Mouse (Mus musculus) erythroid progenitor cell, adult 5-6 weeks (primary cell): ENCODE measurements at regions not wholly inside any gene's neighbourhood (a gene's known extent, or its start where the extent isn't known, plus 50 kb on each side); places are given as distances from the start of the nearest gene placed in this dataset.
A peak's percentile ranks its signal among the peaks of the same experiment; 100 is the strongest.
"Not testable (repeated sequence)": the region's sequence is repeated elsewhere in the genome, so short reads cannot be mapped to it uniquely, and the experiment has no call there.

Source experiments
- ATAC-seq: replicated peaks from 2 replicates; pipeline ENCODE4 v1.8.0; 2016; ENCODE audit warnings: moderate number of reproducible peaks, mild to moderate bottlenecking, moderate TSS enrichment, inconsistent platforms; ENCODE audit not compliant: poor library complexity, low FRiP score, severe bottlenecking

DNA sequence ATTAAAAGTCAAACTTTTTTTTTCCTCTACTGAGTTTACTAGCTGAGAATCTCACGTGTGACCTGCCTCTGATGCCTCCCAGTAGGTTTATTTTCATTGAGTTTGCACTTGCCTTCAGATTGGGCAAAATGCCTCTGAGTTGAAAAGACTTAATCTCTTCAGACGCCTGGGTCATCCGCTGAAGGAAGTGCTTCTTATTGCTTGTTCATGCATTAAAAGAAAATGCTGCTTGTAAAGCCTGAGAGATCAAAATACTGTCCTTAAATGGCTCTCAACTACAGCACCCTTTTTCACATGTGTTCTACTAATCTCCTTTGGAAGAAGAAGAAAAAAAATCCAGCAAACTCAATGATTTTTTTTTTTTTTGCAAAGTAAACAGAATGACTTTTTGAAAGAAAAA, 351.5 kb downstream of the Kcnh5 start:
- no peak for ATAC-seq

- ATAC-seq: no peak
Observed at GRCm38 (mm10) chr12:74824735-74825494, 352.2 kb downstream of the Kcnh5 start.

DNA sequence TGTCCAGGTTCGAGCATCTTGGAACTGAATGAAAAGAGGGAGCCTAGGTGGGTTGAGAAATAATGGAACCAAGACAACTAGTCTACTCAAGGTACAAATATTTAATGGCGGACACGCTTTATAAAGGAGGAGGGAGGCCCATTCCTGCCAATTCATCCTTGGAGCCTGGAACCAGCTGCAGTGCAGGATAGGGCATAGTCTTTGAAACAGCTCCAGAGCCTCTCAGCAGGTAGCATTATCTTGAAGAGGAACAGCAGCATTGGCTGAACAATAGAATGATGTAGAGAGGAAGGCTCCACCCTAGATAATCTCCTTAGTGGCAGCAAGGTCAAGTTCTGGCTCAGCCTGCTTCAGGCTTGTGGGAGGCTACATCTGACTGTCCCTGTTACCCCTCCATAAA, 361.0 kb downstream of the Kcnh5 start:
- ATAC-seq: not testable (repeated sequence)

DNA sequence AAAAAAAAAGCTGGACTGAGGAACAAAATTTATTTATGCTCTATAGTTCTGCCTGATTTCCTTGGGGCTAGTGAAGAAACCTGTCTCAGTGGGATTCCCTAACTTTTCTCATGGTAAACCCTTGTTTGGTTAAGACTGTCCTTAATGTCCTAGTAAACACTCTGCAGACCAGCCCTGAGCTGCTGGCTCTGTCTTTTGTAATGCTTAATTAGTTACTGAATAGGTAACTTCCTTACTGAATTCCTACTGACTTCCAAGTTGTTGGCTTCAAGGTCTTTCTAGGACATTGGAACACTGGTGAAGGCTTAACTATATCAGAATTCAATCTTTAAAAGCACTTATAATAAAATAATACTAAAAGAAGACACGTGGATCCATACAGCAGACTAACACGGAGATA, 368.6 kb downstream of the Kcnh5 start:
- ATAC-seq: not testable (repeated sequence)

GRCm38 (mm10) chr12:74807926-74808325, 369.2 kb downstream of the Kcnh5 start:
- not testable (repeated sequence) for ATAC-seq

DNA sequence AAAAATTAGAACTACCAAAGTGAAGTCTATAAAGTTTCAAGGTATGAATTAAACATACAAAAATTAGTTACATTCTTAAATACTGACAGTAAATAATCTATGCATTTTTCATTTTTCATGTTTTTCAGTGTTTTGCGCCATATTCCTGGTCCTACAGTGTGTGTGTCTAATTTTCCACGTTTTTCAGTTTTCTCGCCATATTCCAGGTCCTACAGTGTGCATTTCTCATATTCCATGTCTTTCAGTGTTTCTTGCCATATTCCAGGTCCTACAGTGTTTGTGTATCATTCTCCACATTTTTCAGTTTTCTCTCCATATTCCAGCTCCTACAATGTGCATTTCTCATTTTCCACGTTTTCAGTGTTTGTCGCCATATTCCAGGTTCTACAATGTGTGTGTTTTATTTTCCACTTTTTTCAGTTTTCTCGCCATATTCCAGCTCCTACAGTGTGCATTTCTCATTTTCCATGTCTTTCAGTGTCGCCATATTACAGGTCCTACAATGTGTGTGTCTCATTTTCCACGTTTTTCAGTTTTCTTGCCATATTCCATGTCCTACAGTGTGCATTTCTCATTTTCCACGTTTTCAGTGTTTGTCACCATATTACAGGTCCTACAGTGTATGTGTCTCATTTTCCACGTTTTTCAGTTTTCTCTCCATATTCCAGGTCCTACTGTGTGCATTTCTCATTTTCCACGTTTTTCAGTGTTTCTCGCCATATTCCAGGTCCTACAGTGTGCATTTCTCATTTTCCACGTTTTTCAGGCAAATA, 373.2 kb downstream of the Kcnh5 start:
- peak; percentile 82 for ATAC-seq

DNA sequence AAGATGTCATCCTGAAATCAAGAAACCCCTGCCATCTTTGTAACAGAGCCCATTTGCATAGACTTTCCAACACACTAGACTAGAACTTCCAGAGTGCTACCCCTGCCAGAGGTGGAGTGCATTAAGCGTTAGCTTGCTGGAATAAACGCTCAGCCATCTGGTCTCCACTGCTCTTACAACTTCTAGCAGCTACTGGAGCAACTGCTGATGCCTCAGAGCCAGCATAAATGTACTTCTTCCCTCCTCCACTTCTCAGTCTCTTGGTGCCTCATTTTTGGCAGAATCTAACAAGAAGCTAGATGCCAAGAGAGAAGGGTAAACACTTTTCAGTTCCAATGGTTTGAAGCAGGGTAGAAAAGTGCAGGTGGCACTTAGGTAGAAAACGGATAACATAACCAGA, 385.1 kb downstream of the Kcnh5 start:
- no peak for ATAC-seq

GRCm38 (mm10) chr12:74762284-74762683, 414.8 kb downstream of the Kcnh5 start:
- ATAC-seq: no peak

DNA sequence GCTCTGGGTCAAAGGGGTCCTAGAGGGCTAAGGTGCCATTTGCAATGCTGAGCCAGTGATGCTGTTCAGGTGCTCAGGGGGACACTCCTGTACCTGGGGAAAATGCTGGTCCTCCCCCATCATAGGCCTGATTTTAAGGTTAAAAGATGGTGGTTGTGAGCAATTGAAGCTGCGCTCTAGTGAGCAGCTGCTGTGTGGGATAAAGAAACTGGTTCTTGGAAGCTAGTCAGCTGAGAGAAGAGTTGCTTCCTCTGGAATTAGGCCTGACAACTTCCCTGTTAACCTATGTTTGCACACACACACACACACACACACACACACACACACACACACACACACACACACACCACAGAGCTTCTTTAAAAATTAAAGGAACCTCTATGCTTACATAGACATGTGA, 428.9 kb upstream of the Gm11042 start:
- no peak for ATAC-seq

DNA sequence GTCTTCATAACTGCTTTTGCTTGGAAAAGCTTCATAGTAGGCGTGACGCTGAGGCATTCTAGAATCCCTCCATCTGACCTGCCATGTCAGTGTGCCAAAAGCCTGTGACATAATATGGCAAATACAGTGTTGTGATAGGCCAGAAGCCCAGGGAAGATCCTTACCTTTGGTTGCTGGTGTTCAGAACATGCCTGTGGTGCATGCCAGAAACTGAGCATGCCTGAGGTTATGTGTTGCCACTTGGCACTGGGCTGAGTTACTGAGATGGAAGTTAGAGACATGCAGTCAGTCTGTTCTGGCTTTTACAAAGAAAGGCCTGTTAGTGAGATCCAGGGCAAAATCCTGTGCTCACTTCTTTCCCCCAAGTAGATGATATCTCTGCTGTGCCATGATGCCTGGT, 412.7 kb upstream of the Gm11042 start:
- ATAC-seq: no peak

DNA sequence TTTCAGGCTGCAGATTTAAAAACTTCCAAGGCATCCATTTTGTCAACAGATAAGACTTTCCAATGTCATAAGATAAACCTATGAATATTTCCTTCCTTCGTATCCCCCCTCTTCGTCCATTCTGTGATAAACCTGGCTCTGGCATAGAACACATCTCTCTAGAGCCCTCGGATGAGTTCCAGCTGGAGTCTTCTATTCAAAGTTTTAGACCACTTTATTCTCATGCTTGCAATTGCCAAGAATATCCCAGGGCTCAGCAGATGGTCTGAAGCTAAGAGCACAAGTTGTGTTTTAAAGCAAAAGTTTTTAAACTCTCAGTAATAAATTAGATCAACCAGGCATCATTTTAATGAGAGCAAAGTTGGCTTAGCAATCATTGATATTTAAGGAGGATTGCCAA, 363.0 kb upstream of the Gm11042 start:
- ATAC-seq: no peak

GRCm38 (mm10) chr12:74677835-74678234, 361.6 kb upstream of the Gm11042 start:
- ATAC-seq: no peak

- ATAC-seq: no peak
Observed at GRCm38 (mm10) chr12:74658406-74658805, 342.2 kb upstream of the Gm11042 start.

GRCm38 (mm10) chr12:74657036-74657648, 340.9 kb upstream of the Gm11042 start:
- no peak for ATAC-seq

DNA sequence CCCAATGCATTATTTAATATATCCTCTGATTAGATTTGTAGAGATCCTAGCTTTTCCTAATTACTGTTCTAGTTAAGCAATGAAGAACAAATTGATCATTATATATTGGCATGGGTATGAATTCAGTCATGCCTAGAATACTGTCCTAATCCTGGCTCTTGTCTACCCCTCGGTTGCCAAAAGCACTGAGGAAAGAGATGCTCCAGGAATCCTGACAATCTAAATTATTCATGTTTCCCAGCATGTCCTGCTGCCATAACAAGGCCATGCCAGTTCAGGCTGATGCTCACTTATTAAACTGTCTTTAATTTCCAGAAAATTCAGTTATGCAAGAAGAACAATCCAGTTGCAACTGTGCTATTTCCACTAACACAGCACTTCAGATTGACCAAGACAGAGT, 335.1 kb upstream of the Gm11042 start:
- no peak for ATAC-seq

DNA sequence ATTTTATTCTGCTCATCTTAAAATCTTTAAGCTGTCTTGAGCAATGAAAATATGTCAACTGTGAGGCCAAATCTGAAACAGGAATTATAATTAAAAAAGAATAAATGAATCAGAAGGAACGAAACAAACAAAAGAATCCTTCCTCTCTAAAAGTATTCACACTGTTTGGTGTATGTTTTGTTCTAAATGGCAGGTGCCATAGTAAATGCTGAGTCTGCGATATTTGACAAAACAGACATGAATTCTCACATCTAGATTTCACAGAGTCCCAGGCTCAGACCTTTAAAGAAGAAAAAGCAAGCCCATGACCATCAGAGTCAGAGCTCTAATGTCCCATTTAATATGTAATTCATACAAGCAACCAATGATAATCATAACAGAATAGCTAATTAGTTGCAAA, 316.6 kb upstream of the Gm11042 start:
- no peak for ATAC-seq

DNA sequence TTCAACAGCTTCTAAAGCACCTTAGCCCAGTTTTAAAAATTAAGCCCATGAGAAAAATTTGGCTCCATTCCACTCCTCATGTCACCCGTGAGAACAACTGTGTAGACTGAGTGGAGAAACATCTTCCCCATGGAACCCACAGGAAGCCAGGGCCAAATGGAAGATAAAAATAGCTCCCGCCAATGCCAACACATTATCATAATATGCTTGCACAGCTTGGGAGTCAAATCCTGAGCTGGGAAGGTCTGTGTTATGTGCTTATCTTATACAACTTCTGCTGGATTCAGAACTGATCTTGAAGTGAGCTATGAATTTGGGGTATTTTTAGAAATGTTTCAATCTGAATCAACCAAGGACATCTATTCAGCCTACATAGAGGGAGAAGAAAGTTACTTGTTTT, 279.0 kb upstream of the Gm11042 start:
- no peak for ATAC-seq

DNA sequence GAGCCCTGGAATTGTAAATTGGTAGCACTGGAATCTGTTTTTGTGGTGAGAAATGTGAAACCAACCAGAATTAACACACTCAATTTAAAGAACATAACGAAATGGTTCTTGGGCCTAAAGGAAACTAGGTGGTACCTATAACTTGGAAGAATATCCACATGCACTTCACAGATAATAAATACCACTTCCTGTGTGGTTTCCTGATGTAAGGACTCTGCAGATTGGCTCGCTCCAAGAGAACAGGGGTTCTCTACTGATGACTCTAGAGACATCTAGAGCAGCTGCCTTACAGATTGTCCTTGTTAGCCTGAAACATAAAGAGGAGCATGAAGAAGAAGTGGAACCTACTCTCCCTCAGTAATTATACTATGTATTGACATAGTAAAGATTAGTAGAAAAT, 238.4 kb upstream of the Gm11042 start:
- ATAC-seq: no peak

DNA sequence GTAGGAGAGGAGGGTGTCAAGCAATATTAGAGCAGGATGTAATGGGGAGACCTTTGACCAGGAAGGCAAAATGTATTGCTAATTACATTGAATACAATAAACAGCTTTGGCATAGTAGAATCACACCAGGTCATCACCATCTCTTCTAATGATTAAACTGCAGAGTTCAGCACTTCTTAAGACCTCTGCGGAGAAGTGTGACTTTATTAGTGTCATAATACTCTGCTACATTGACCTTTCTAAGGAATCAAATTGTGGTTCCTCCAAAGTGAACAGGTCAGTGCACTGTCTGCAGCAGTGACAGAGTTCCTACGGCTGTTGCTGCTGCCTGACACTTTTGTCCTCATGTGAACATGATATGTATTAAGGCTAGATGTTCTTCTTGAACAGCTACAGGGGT, 228.0 kb upstream of the Gm11042 start:
- ATAC-seq: no peak

- ATAC-seq: no peak
Observed at GRCm38 (mm10) chr12:74534882-74535281, 218.7 kb upstream of the Gm11042 start.

DNA sequence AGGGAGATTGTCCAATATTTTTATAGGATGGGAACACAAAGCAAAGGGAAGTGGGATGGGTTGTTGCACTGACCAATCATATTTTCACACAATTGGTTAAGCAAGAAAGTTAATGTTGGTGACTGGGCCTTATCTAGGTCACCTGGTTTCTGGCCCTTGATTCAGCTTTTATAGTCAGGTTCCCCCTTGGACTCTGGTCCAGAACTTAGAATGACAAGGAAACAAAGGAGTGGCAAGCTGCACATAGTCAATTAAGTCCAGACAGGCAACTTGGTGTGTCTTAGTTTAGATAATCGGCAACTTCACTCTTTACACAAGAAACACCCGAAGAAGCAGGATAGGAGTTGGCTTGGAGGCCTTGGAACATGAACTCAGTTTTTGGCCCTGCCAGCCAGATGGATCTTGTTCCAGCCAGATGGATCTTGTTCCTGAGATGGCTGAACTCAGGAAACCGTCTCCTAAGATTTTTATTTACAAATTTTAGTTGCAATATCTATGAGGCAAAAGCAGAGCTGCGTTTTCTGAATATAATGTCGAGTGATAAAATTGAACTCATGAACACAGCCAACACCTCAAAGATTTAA, 212.9 kb upstream of the Gm11042 start:
- ATAC-seq: no peak
